Mouse (Mus musculus) neural tube, embryonic 14.5 days (tissue): ENCODE measurements at regions not wholly inside any gene's neighbourhood (a gene's known extent, or its start where the extent isn't known, plus 50 kb on each side); places are given as distances from the start of the nearest gene placed in this dataset.

Experiments
- ATAC-seq: fragments of 200-750 bp; cut with Nextera tagmentation; 2 replicates; pipeline ENCODE4 v1.8.0; 2017; ENCODE audit warnings: low read depth, mild to moderate bottlenecking, moderate TSS enrichment, moderate library complexity
- H3K27ac ChIP-seq: fragments of 300-500 bp; sonication (generic); 2 replicates; pipeline ENCODE4 v1.5.1; 2014; ENCODE audit warnings: low read depth, mild to moderate bottlenecking, control low read depth, low read length, moderate library complexity, mixed read lengths
- H3K27me3 ChIP-seq: fragments of 300-500 bp; sonication (generic); 2 replicates; pipeline ENCODE4 v1.6.1; 2014; ENCODE audit warnings: low read length; ENCODE audit not compliant: control insufficient read depth, insufficient read depth
- H3K36me3 ChIP-seq: fragments of 300-500 bp; sonication (generic); 2 replicates; pipeline ENCODE4 v1.6.1; 2014; ENCODE audit warnings: low read length, mixed read lengths; ENCODE audit not compliant: control insufficient read depth, insufficient read depth
- H3K4me1 ChIP-seq: fragments of 300-500 bp; sonication (generic); 2 replicates; pipeline ENCODE4 v1.6.1; 2014; ENCODE audit warnings: low read length; ENCODE audit not compliant: control insufficient read depth, insufficient read depth
- H3K4me2 ChIP-seq: fragments of 300-500 bp; sonication (generic); 2 replicates; pipeline ENCODE4 v1.6.1; 2014; ENCODE audit warnings: mild to moderate bottlenecking, low read depth, low read length, control low read depth
- H3K4me3 ChIP-seq: fragments of 300-500 bp; sonication (generic); 2 replicates; pipeline ENCODE4 v1.5.1; 2014; ENCODE audit warnings: low read depth, low read length, control low read depth, mixed read lengths
- H3K9ac ChIP-seq: fragments of 300-500 bp; sonication (generic); replicated peaks from 2 replicates; pipeline ENCODE4 v1.6.1; 2014; ENCODE audit warnings: low read depth, mild to moderate bottlenecking, control low read depth, low read length, mixed read lengths
- H3K9me3 ChIP-seq: fragments of 300-500 bp; sonication (generic); 2 replicates; pipeline ENCODE4 v1.6.1; 2016; ENCODE audit warnings: low read length; ENCODE audit not compliant: control insufficient read depth
- WGBS: fragments of 180-500 bp; shearing (Covaris S2); extraction: QIAGEN DNeasy Blood & Tissue Kit; methylation state at CpG from one replicate; pipeline ENCODE4 v1.1.7; 2014; 5-methylcytosine and 5-hydroxymethylcytosine counted together

DNA sequence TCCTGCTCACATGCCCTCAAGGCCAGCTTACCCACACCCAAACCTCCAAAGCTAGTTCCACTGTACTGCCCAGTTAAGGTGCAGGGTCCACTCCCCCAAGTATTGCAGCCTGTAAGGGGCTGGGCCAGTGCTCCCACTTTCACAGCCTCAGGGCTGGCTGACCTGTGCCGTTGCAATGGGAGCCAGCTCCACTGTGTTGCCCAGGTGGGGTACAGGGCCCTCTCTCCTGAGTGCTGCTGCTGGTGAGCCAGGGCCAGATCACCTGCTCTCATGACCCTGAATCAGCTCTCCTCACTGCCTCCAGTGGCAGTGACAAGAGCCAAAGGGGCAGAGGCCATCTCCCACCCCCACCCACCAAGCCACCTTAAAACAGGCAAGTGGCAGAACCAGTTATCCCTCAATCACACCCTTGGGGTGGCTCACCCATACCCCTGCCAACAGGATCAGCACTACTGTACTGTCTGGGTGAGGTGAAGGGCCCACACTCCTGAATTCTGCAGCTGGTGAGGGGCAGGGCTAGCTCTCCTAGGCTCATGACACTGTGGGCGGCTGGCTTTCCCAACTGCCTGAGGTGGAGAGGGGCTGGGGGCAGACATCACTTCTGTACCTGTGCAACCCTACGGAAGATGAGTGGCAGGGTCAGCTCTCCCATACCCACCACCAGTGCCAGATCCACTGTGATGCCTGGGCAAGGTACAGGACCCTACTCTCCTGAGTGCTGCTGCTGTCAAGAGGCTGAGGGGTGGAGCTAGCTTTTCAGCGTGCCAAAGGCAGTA is 248.9 kb upstream of the Pex5l start:
- Histone ChIP-seq H3K36me3 (no peaks in the 10 kb centered on the region), H3K27ac (no peak overlapping the region), H3K27me3 (no peaks in the 10 kb centered on the region), H3K9ac (no peak overlapping the region), H3K9me3 (no peaks in the 10 kb centered on the region), H3K4me3 (no peak overlapping the region), H3K4me1 (no peaks in the 10 kb centered on the region), H3K4me2 (no peak overlapping the region)
- WGBS = 82% methylated on average over 4 of the region's 4 CpGs
- ATAC-seq = no peak; the same call in 1 of the 2 replicates

DNA sequence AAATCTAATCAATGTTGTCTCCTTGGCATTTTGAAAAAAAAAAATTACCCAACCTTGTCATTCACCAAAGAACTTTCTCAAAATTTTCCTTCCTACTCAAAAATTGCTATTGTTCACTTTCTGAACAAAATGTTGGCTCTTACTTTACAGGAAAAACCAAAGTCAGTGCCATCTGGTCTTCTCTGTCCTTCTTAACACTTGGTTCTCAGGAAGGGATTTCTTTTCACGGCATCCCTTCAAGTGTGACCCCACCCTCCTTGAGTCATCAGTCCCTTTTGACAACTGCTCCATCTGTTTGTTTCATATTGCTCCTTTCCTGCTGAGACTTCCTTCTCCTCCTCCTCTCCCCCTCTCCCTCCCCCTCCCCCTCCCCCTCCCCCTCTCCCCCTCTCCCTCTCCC is 245.1 kb upstream of the Pex5l start:
- Histone ChIP-seq H3K4me1 (no peaks in the 10 kb centered on the region), H3K27me3 (no peaks in the 10 kb centered on the region), H3K27ac (no peak overlapping the region), H3K4me2 (no peak overlapping the region), H3K9ac (no peak overlapping the region), H3K36me3 (no peaks in the 10 kb centered on the region), H3K4me3 (no peak overlapping the region), H3K9me3 (no peaks in the 10 kb centered on the region)
- no peak for ATAC-seq
- 59% methylated on average over 1 of the region's 1 CpGs for WGBS

DNA sequence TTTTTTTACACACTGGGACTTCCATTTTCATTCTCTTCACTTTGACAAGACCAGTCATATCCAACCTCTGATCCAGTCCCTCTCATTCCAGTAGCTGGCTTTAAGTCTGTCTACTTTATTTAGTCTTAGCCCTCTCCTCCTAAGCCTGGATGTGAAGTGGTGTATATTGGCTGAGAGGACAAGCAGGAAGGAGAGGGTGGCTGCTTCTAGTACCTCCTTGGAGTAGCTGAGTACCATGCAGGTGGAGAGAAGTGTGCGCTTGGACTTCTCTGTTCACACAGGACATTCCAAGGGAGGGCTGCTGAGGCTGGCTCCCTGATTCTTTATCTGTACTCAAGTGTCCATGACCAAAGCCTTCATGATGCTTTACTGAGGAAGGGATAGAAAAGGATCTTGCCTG is 240.6 kb upstream of the Pex5l start:
- H3K36me3 ChIP-seq = no peaks in the 10 kb centered on the region
- no peak overlapping the region for H3K9ac ChIP-seq
- H3K4me1 ChIP-seq = no peaks in the 10 kb centered on the region
- no peaks in the 10 kb centered on the region for H3K27me3 ChIP-seq
- no peak overlapping the region for H3K4me3 ChIP-seq
- 95% methylated on average over 1 of the region's 1 CpGs for WGBS
- ATAC-seq = no peak
- H3K4me2 ChIP-seq = no peak overlapping the region
- no peak overlapping the region for H3K27ac ChIP-seq
- H3K9me3 ChIP-seq = no peaks in the 10 kb centered on the region

DNA sequence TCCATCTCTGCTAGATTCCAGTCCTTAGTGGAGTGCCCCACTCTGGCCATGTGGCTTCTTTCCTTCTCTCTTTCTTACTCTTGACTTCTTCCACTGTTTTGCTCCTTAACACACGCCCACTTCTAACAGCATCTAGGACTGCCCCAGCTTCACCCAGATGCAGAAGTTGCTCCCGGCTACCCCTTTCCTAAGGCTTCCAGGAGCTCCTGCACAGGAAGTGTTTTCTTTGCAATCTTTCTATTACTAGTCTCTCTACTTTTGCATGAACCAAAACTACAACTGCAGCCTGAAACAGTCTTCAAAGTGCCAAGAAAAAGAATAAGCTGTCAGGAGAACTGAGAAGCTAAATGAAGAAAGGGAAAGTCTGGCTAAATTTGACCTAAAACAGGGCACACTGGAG is 236.6 kb upstream of the Pex5l start:
- Histone ChIP-seq H3K4me2 (no peak overlapping the region), H3K9me3 (no peaks in the 10 kb centered on the region), H3K4me1 (no peaks in the 10 kb centered on the region), H3K36me3 (no peaks in the 10 kb centered on the region), H3K27ac (no peak overlapping the region), H3K27me3 (no peaks in the 10 kb centered on the region), H3K9ac (no peak overlapping the region), H3K4me3 (no peak overlapping the region)
- no peak for ATAC-seq
- WGBS = 81% methylated on average over 2 of the region's 2 CpGs

- Histone ChIP-seq H3K27me3 (no peaks in the 10 kb centered on the region), H3K9me3 (no peaks in the 10 kb centered on the region), H3K4me3 (no peak overlapping the region), H3K4me2 (no peak overlapping the region), H3K9ac (no peak overlapping the region), H3K27ac (no peak overlapping the region), H3K4me1 (no peaks in the 10 kb centered on the region), H3K36me3 (no peaks in the 10 kb centered on the region)
- ATAC-seq = peak; percentile 51; the same call in 1 of the 2 replicates
- 80% methylated on average over 3 of the region's 3 CpGs for WGBS
Observed at GRCm38 (mm10) chr3:33375161-33375560, 232.1 kb upstream of the Pex5l start.

DNA sequence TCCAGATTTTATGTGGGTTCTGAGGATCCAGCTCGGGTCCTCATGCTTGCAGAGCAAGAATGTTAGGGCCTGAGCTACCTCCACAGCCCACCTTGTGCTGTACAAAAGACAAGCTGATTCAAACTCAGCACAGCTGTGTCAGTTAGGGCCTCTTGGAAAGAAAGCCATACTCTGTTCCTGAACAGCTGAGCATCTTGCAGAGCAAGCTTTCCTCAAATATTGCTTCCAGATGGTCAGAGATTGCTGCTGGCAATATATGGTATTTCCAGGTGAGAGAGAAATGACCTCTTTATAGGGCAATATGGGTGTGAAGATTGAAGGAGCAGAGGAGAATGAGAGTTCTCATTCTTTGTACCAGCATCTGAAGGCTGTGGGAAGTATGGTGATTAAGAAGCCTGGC is 229.8 kb upstream of the Pex5l start:
- WGBS = 80% methylated on average over 1 of the region's 1 CpGs
- H3K9me3 ChIP-seq = no peaks in the 10 kb centered on the region
- H3K27me3 ChIP-seq = no peaks in the 10 kb centered on the region
- no peaks in the 10 kb centered on the region for H3K4me1 ChIP-seq
- no peaks in the 10 kb centered on the region for H3K36me3 ChIP-seq
- no peak overlapping the region for H3K4me2 ChIP-seq
- no peak overlapping the region for H3K4me3 ChIP-seq
- no peak overlapping the region for H3K9ac ChIP-seq
- no peak for ATAC-seq
- no peak overlapping the region for H3K27ac ChIP-seq

- no peak overlapping the region for H3K9ac ChIP-seq
- no peak overlapping the region for H3K27ac ChIP-seq
- no peak overlapping the region for H3K4me2 ChIP-seq
- no peaks in the 10 kb centered on the region for H3K9me3 ChIP-seq
- WGBS = 97% methylated on average over 1 of the region's 1 CpGs
- no peaks in the 10 kb centered on the region for H3K27me3 ChIP-seq
- H3K4me3 ChIP-seq = no peak overlapping the region
- H3K36me3 ChIP-seq = no peaks in the 10 kb centered on the region
- no peak for ATAC-seq
- H3K4me1 ChIP-seq = no peaks in the 10 kb centered on the region
Observed at GRCm38 (mm10) chr3:33363521-33363920, 220.5 kb upstream of the Pex5l start.

- ATAC-seq = no peak
Observed at GRCm38 (mm10) chr3:33360030-33360429, 217.0 kb upstream of the Pex5l start.

DNA sequence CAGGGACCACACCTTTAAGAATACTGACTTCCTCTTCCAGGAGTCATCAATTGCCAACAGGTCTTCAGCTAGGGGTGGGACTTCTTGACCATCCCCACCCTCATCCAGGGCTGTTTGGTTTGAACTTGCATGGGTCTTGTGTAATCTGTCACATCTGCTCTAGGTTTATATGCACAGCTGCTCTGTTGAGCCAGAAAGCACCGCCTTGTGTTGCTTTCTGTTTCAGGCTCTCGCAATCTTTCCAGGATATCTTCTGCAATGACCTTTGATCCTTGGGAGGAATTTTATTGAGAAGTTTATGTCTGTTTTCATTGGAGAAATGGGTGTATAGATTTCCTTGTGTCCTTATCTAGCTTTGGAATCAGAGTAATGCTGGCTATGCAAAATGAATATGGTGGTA is 210.8 kb upstream of the Pex5l start:
- ATAC-seq = no peak
- Histone ChIP-seq H3K27me3 (no peaks in the 10 kb centered on the region), H3K9ac (no peak overlapping the region), H3K4me2 (no peak overlapping the region), H3K9me3 (no peaks in the 10 kb centered on the region), H3K4me1 (no peaks in the 10 kb centered on the region), H3K36me3 (no peaks in the 10 kb centered on the region), H3K27ac (no peak overlapping the region), H3K4me3 (no peak overlapping the region)
- WGBS = 92% methylated on average over 2 of the region's 2 CpGs

More at GRCm38 (mm10) chr3:33360030-33360429, 217.0 kb upstream of the Pex5l start:
- H3K36me3 ChIP-seq = no peaks in the 10 kb centered on the region
- no peaks in the 10 kb centered on the region for H3K27me3 ChIP-seq
- no peaks in the 10 kb centered on the region for H3K4me1 ChIP-seq
- WGBS = 94% methylated on average over 2 of the region's 2 CpGs
- H3K27ac ChIP-seq = no peak overlapping the region
- no peak overlapping the region for H3K4me2 ChIP-seq
- H3K9ac ChIP-seq = no peak overlapping the region
- no peak overlapping the region for H3K4me3 ChIP-seq
- no peaks in the 10 kb centered on the region for H3K9me3 ChIP-seq
